Mouse (Mus musculus) embryonic facial prominence, embryonic 15.5 days (tissue): ENCODE data around the gene Rasl11b. TPM values are rescaled to one million over a fixed set of nuclear protein-coding genes. Genes with fewer than 3 reads are reported as not detected.

Source experiments
- ATAC-seq: fragments of 200-750 bp; cut with Nextera tagmentation; 2 replicates; pipeline ENCODE4 v1.8.0; 2017; ENCODE audit warnings: low read depth, moderate TSS enrichment; ENCODE audit not compliant: insufficient number of reproducible peaks, low FRiP score, low TSS enrichment
- H3K27ac ChIP-seq: fragments of 300-500 bp; sonication (generic); replicated peaks from 2 replicates; pipeline ENCODE4 v1.5.1; 2015; ENCODE audit warnings: mild to moderate bottlenecking, inconsistent platforms
- H3K27me3 ChIP-seq: fragments of 300-500 bp; sonication (generic); 2 replicates; pipeline ENCODE4 v1.6.1; 2015; ENCODE audit warnings: inconsistent platforms
- H3K36me3 ChIP-seq: fragments of 300-500 bp; sonication (generic); 2 replicates; pipeline ENCODE4 v1.6.1; 2015; ENCODE audit warnings: mild to moderate bottlenecking, inconsistent platforms
- H3K4me1 ChIP-seq: fragments of 300-500 bp; sonication (generic); 2 replicates; pipeline ENCODE4 v1.6.1; 2015; ENCODE audit warnings: inconsistent platforms
- H3K4me2 ChIP-seq: fragments of 300-500 bp; sonication (generic); replicated peaks from 2 replicates; pipeline ENCODE4 v1.6.1; 2015; ENCODE audit warnings: mild to moderate bottlenecking, inconsistent platforms
- H3K4me3 ChIP-seq: fragments of 300-500 bp; sonication (generic); replicated peaks from 2 replicates; pipeline ENCODE4 v1.5.1; 2015; ENCODE audit warnings: mild to moderate bottlenecking, inconsistent platforms
- H3K9ac ChIP-seq: fragments of 300-500 bp; sonication (generic); 2 replicates; pipeline ENCODE4 v1.6.1; 2015; ENCODE audit warnings: inconsistent platforms
- H3K9me3 ChIP-seq: fragments of 300-500 bp; sonication (generic); replicated peaks from 2 replicates; pipeline ENCODE4 v1.6.1; 2016; ENCODE audit warnings: inconsistent platforms
- WGBS: fragments of 180-500 bp; shearing (Covaris S2); methylation state at CpG from one replicate; pipeline ENCODE4 v1.1.7; 2015; 5-methylcytosine and 5-hydroxymethylcytosine counted together
- polyA plus RNA-seq: library from polyadenylated mRNA; unstranded; fragments of >200 nt; fragmentation: Nextera tagmentation; extraction: Ambion mirVana; gene quantifications from 2 replicates; pipeline ENCODE4 v1.2.1, GENCODE M21; 2015

Gene Rasl11b
- polyA plus RNA-seq, 1 experiment from 2014 or later: 138 TPM

DNA sequence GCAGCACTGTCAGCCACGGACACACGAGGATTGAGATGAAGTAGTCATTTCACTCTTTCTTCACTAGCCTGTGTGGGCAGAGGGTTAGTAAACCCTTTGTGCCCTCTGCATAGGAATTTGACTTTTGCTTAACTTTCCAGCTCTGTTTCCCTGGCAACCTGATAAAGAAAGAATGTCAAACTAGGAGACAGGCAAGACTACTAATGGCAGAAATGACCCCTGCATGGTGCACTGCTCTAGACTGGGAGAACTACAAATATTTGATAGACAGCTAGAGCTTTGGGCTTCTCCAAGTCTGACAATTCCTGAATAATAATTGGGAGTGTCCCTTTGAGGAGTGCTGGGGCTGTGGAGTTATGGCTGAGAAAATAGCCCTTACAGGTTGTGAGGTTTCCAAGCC, 35.4 kb downstream of the Rasl11b start:
- no peak overlapping the region for H3K4me3 ChIP-seq
- H3K9me3 ChIP-seq: no peaks in the 10 kb centered on the region
- H3K4me1 ChIP-seq: 0 out of 2 replicates have a peak, but pooled peaks cover 3% of the 10 kb centered on the region
- ATAC-seq: no peak
- no peaks in the 10 kb centered on the region for H3K27me3 ChIP-seq
- no peak overlapping the region for H3K9ac ChIP-seq
- no peak overlapping the region for H3K27ac ChIP-seq
- no peak overlapping the region for H3K4me2 ChIP-seq
- H3K36me3 ChIP-seq: no peaks in the 10 kb centered on the region
- 72% methylated on average over 2 of the region's 2 CpGs for WGBS

DNA sequence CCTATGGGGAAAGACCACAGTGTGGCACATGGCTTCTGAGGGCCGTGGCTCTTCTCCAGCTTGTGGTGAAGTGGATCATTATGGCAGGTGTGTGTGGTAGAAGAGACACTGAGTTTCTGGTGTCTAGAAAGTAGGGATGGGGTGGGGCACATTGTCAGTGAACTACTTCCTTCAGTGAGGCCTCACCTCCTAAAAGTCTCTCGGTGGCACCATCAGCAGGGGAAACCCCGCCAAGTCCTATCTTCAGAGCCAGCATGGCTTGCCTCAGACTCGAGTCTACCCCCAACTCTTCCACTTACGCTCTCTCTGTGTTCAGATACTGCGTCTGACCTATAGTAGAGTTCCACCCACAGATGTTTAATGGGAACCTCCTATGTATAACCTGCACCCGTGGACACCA, 38.7 kb downstream of the Rasl11b start:
- Histone ChIP-seq H3K36me3 (no peaks in the 10 kb centered on the region), H3K27ac (no peak overlapping the region)
- 88% methylated on average over 7 of the region's 7 CpGs for WGBS

GRCm38 (mm10) chr5:74239369-74239768, 44.3 kb downstream of the Rasl11b start:
- H3K9ac ChIP-seq: no peak overlapping the region
- H3K27ac ChIP-seq: no peak overlapping the region
- 84% methylated on average over 1 of the region's 1 CpGs for WGBS
- H3K4me2 ChIP-seq: no peak overlapping the region
- ATAC-seq: no peak
- H3K4me1 ChIP-seq: 0 out of 2 replicates have a peak, but pooled peaks cover 6% of the 10 kb centered on the region
- H3K36me3 ChIP-seq: no peaks in the 10 kb centered on the region
- no peaks in the 10 kb centered on the region for H3K27me3 ChIP-seq
- H3K4me3 ChIP-seq: no peak overlapping the region
- no peaks in the 10 kb centered on the region for H3K9me3 ChIP-seq

More for the DNA sequence above, 38.7 kb downstream of the Rasl11b start:
- 0 out of 2 replicates have a peak, but pooled peaks cover 3% of the 10 kb centered on the region for H3K4me1 ChIP-seq
- no peak overlapping the region for H3K4me2 ChIP-seq
- no peaks in the 10 kb centered on the region for H3K9me3 ChIP-seq
- H3K4me3 ChIP-seq: no peak overlapping the region
- no peaks in the 10 kb centered on the region for H3K27me3 ChIP-seq
- no peak for ATAC-seq
- no peak overlapping the region for H3K9ac ChIP-seq

- no peak overlapping the region for H3K27ac ChIP-seq
- no peaks in the 10 kb centered on the region for H3K36me3 ChIP-seq
- WGBS: 75% methylated on average over 8 of the region's 8 CpGs
- H3K4me2 ChIP-seq: no peak overlapping the region
- no peaks in the 10 kb centered on the region for H3K27me3 ChIP-seq
- H3K9ac ChIP-seq: no peak overlapping the region
- H3K4me1 ChIP-seq: 0 out of 2 replicates have a peak, but pooled peaks cover 6% of the 10 kb centered on the region
- H3K9me3 ChIP-seq: no peaks in the 10 kb centered on the region
- no peak for ATAC-seq
- no peak overlapping the region for H3K4me3 ChIP-seq
These were observed 45.2 kb downstream of the Rasl11b start for GRCm38 (mm10) chr5:74240298-74240697.

- no peak for ATAC-seq
- H3K4me1 ChIP-seq: peaks cover 6% of the 10 kb centered on the region; the same call in 1 of the 2 replicates
- no peak overlapping the region for H3K4me2 ChIP-seq
- H3K9ac ChIP-seq: no peak overlapping the region
- no peaks in the 10 kb centered on the region for H3K27me3 ChIP-seq
- no peaks in the 10 kb centered on the region for H3K36me3 ChIP-seq
- no peak overlapping the region for H3K4me3 ChIP-seq
- no peaks in the 10 kb centered on the region for H3K9me3 ChIP-seq
- H3K27ac ChIP-seq: no peak overlapping the region
- WGBS: 63% methylated on average over 13 of the region's 13 CpGs
These were observed 46.0 kb downstream of the Rasl11b start for GRCm38 (mm10) chr5:74240926-74241680.

DNA sequence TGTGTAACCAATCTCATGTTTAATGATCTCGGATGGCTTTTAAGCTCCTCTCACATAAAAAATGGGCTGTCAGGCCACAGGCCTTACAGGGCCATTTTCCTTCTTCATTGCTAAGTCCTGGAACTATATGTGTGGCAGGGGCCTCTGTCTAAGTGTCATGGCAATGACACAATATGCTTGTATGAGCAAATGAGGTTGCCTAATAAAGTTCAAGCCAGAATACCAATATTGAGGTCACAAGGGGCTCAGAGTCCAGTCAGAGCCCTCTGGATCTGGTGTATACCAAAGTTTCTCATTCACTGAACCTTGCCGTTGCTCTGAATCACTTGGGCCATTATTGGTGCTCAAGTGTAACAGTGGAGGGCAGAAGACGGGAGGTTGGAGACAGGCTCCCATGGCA, 47.6 kb downstream of the Rasl11b start:
- 78% methylated on average over 3 of the region's 3 CpGs for WGBS
- Histone ChIP-seq H3K27me3 (no peaks in the 10 kb centered on the region), H3K4me1 (peaks cover 14% of the 10 kb centered on the region; the same call in 1 of the 2 replicates), H3K4me2 (no peak overlapping the region), H3K9me3 (no peaks in the 10 kb centered on the region), H3K9ac (no peak overlapping the region), H3K27ac (no peak overlapping the region), H3K36me3 (no peaks in the 10 kb centered on the region), H3K4me3 (no peak overlapping the region)
- no peak for ATAC-seq

DNA sequence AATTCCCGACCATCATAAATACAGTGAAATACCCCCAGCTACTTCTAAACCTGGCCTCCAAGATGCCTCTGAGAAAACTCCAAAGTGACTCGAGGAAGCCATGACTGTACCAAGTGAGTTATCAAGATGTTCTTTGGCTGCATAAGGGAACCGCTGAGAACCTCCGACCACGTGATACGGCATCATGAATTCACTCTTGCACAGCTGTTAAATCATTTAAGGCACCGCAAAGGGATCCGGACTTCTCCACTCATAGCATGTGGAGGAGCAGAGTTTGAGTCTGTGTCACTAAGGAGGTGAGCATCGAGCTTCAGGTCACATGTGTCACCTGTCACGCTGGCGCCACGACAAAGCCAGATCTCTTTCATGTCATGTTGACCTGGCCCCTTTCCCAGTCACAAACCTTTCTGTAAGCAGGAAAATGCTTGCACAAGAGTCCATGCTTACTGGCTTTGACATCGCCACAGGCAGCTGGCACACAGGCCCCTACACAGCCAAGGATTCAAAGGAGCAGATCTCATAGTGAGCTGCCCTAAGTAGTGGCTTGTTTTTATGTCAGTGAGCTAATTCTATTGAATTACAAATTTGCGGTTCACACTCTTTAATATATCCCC, 49.4 kb downstream of the Rasl11b start:
- H3K9ac ChIP-seq: no peak overlapping the region
- H3K4me2 ChIP-seq: no peak overlapping the region
- no peak overlapping the region for H3K4me3 ChIP-seq
- no peaks in the 10 kb centered on the region for H3K9me3 ChIP-seq
- 77% methylated on average over 14 of the region's 14 CpGs for WGBS
- H3K27me3 ChIP-seq: no peaks in the 10 kb centered on the region
- no peaks in the 10 kb centered on the region for H3K36me3 ChIP-seq
- no peak for ATAC-seq
- H3K4me1 ChIP-seq: peaks cover 15% of the 10 kb centered on the region
- H3K27ac ChIP-seq: peak overlapping the region; percentile 31; the same call in 1 of the 2 replicates

GRCm38 (mm10) chr5:74245641-74246145, 50.6 kb downstream of the Rasl11b start:
- H3K36me3 ChIP-seq: no peaks in the 10 kb centered on the region
- H3K4me2 ChIP-seq: no peak overlapping the region
- H3K9me3 ChIP-seq: no peaks in the 10 kb centered on the region
- peaks cover 27% of the 10 kb centered on the region for H3K4me1 ChIP-seq
- H3K4me3 ChIP-seq: no peak overlapping the region
- no peak overlapping the region for H3K27ac ChIP-seq
- WGBS: 82% methylated on average over 8 of the region's 8 CpGs
- no peak for ATAC-seq
- H3K27me3 ChIP-seq: no peaks in the 10 kb centered on the region
- no peak overlapping the region for H3K9ac ChIP-seq

GRCm38 (mm10) chr5:74246453-74246852, 51.4 kb downstream of the Rasl11b start:
- no peaks in the 10 kb centered on the region for H3K36me3 ChIP-seq
- H3K9me3 ChIP-seq: no peaks in the 10 kb centered on the region
- H3K27me3 ChIP-seq: no peaks in the 10 kb centered on the region
- WGBS: 57% methylated on average over 4 of the region's 4 CpGs
- peaks cover 34% of the 10 kb centered on the region for H3K4me1 ChIP-seq
- ATAC-seq: 0 out of 2 replicates have a peak, but pooled peaks have one; percentile 39
- H3K4me3 ChIP-seq: no peak overlapping the region
- H3K9ac ChIP-seq: no peak overlapping the region
- no peak overlapping the region for H3K4me2 ChIP-seq
- H3K27ac ChIP-seq: peak overlapping the region; percentile 35; the same call in 1 of the 2 replicates

GRCm38 (mm10) chr5:74246971-74247370, 51.9 kb downstream of the Rasl11b start:
- Histone ChIP-seq H3K9me3 (no peaks in the 10 kb centered on the region), H3K27me3 (no peaks in the 10 kb centered on the region), H3K36me3 (no peaks in the 10 kb centered on the region), H3K9ac (no peak overlapping the region), H3K4me2 (no peak overlapping the region), H3K27ac (peak overlapping the region; percentile 35; the same call in 1 of the 2 replicates), H3K4me1 (peaks cover 38% of the 10 kb centered on the region), H3K4me3 (no peak overlapping the region)
- no peak for ATAC-seq
- 55% methylated on average over 3 of the region's 3 CpGs for WGBS
